Mouse (Mus musculus) testis, adult 2 months (tissue): ENCODE results near the gene Prpf8.

ENCODE experiments used
- CTCF ChIP-seq: fragments of 200-500 bp; IDR thresholded peaks from 2 replicates; pipeline ENCODE4 v1.5.1; 2012; ENCODE audit warnings: low read depth, mild to moderate bottlenecking, inconsistent platforms, low read length, moderate library complexity; ENCODE audit not compliant: control insufficient read depth, insufficient read depth, insufficient replicate concordance
- POLR2A ChIP-seq: fragments of 200-500 bp; IDR thresholded peaks from 2 replicates; pipeline ENCODE4 v1.6.1; 2012; ENCODE audit warnings: low read depth, mild to moderate bottlenecking, inconsistent platforms, low read length, moderate library complexity; ENCODE audit not compliant: control insufficient read depth

GRCm38 (mm10) chr11:75487496-75487895 lies 880 bp downstream of the Prpf8 start:
- TF ChIP-seq CTCF, result no peak
- no peak for TF ChIP-seq POLR2A
